8 mouse cellular contexts compared by ENCODE assay signal in the genomic region with DNA sequence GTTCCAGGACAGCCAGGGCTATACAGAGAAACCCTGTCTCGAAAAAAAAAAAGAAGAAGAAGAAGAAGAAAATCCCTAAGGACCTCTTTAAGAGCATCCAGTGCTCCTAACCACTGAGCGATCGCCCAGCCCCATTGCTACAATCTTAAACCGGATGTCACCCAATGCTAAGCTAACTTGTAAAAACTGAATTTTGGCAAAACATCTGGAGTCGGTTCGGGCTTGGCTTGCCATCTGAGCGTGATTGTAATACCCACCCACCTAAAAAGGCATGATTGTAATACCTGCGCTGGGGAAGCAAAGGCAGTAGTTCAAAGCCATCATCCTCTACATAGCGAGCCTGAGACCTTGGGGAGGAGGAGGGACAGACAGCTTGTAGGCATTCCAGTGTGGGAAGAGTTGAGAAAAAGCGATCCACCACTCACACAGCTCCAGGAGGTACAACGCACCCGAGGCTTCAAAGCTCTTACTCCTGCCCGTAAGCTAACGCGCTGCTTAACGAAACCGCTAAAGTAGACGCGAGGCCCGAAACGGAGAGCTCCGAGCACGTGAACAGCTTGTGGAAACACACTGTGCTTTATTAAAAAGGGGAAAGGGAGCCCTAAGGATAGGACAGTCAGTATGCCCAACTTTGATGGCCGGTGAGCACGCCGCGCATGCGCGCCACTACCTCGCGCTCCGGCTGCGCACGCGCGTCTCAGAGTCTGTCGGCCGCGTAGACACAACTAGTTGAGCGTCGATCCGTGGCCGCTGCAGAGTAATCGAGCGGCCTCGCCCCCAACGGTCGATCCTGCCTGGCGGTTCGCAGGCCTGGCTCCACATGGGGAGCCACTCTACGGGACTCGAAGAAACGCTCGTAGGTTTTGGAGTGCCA. TPM values are rescaled to one million over a fixed set of nuclear protein-coding genes. Genes with fewer than 3 reads are reported as not detected.
A peak's percentile ranks its signal among the peaks of the same experiment; 100 is the strongest.
DNase-seq lines count a peak whose midpoint lies in the region; ATAC-seq and TF ChIP-seq lines count a peak whose summit lies in the region.

Gene Pomt1 (plus strand): TSS at position 705 of the 874 bp plus-strand sequence.

- ATAC-seq in erythroblast, adult 5-6 weeks (replicated peaks; ENCODE audit: low FRiP score, poor library complexity, severe bottlenecking) = peak; percentile 89
- peak; percentile 86 for ATAC-seq in heart, embryonic 11.5 days (replicated peaks; ENCODE audit: insufficient number of reproducible peaks, low FRiP score, low TSS enrichment)
- peak; percentile 93 for ATAC-seq in kidney, embryonic 16.5 days (ENCODE audit: low FRiP score, low TSS enrichment)

- DNase-seq in B cell, adult 2 months = peak; percentile 87 to 89
- DNase-seq in brain, adult 2 months (ENCODE audit: low read depth, low spot score) = peak; percentile 97
- peak; percentile 84 for DNase-seq in liver, adult 2 months (ENCODE audit: extremely low read depth, low read depth, low spot score)
- DNase-seq in splenic B cell, adult 2 months (ENCODE audit: low read depth, low spot score) = peak; percentile 97

- H3K27me3 ChIP-seq in heart, embryonic 11.5 days (ENCODE audit: control insufficient read depth, insufficient read depth, low read length) = no peaks in the 10 kb centered on the region
- H3K27me3 ChIP-seq in kidney, embryonic 16.5 days (ENCODE audit: insufficient read depth, low read length) = no peaks in the 10 kb centered on the region
- H3K27me3 ChIP-seq in liver, adult 2 months (ENCODE audit: control insufficient read depth, insufficient read depth, low read length) = no peaks in the 10 kb centered on the region
- H3K27me3 ChIP-seq in myocyte (ENCODE audit: control insufficient read depth, insufficient read depth, insufficient read length) = no peaks in the 10 kb centered on the region
- H3K27me3 ChIP-seq in splenic B cell, adult 2 months (ENCODE audit: control insufficient read depth, insufficient read depth, low read length, poor library complexity, severe bottlenecking) = no peaks in the 10 kb centered on the region

- peak within 1 kb of the TSS; percentile 91 for H3K4me2 ChIP-seq in heart, embryonic 11.5 days
- peak within 1 kb of the TSS; percentile 76 for H3K4me2 ChIP-seq in kidney, embryonic 16.5 days (replicated peaks; ENCODE audit: low read depth, low read length)
- peak within 1 kb of the TSS; percentile 95 for H3K4me2 ChIP-seq in myocyte (ENCODE audit: low read depth)

- H3K4me3 ChIP-seq in heart, embryonic 11.5 days (ENCODE audit: low read depth, low read length) = peak within 1 kb of the TSS; percentile 67
- peak within 1 kb of the TSS; percentile 82 for H3K4me3 ChIP-seq in kidney, embryonic 16.5 days (ENCODE audit: low read length)
- peak within 1 kb of the TSS; percentile 73 for H3K4me3 ChIP-seq in liver, adult 2 months (ENCODE audit: insufficient read depth, low read depth, low read length)
- H3K4me3 ChIP-seq in myocyte = peak within 1 kb of the TSS; percentile 86

- peaks cover 15% of the 10 kb centered on the region for H3K4me1 ChIP-seq in heart, embryonic 11.5 days (ENCODE audit: control insufficient read depth, insufficient read depth, low read length)
- peaks cover 22% of the 10 kb centered on the region for H3K4me1 ChIP-seq in kidney, embryonic 16.5 days (ENCODE audit: insufficient read depth, low read length)
- peaks cover 6% of the 10 kb centered on the region for H3K4me1 ChIP-seq in liver, adult 2 months (ENCODE audit: control insufficient read depth, insufficient read depth, low read length)

- H3K9me3 ChIP-seq in heart, embryonic 11.5 days (replicated peaks; ENCODE audit: control insufficient read depth, low read length) = no peaks in the 10 kb centered on the region
- no peaks in the 10 kb centered on the region for H3K9me3 ChIP-seq in kidney, embryonic 16.5 days (ENCODE audit: low read length)

- peak within 1 kb of the TSS; percentile 84 for H3K27ac ChIP-seq in heart, embryonic 11.5 days (ENCODE audit: low read depth, low read length)
- H3K27ac ChIP-seq in kidney, embryonic 16.5 days (ENCODE audit: low read length) = peak within 1 kb of the TSS; percentile 95
- peak within 1 kb of the TSS; percentile 79 for H3K27ac ChIP-seq in liver, adult 2 months (replicated peaks; ENCODE audit: insufficient read depth, low read depth, low read length)

- whole genome bisulfite sequencing in heart, embryonic 11.5 days (ENCODE audit: insufficient replicate concordance) = under 1% methylated on average over 54 of the region's 54 CpGs
- WGBS in kidney, embryonic 16.5 days = under 1% methylated on average over 54 of the region's 54 CpGs
- WGBS in liver, adult 2 months = under 1% methylated on average over 54 of the region's 54 CpGs

- TF ChIP-seq POLR2A in liver, adult 2 months (IDR thresholded peaks at IDR 0.05; ENCODE audit: extremely low read depth, insufficient read depth, low read length) = 0 out of 2 replicates have a peak, but pooled peaks have one; percentile 51
- peak; percentile 81 for TF ChIP-seq POLR2A in myocyte (IDR thresholded peaks at IDR 0.05; ENCODE audit: insufficient read length, low read depth)

- no peaks in the 10 kb centered on the region for H3K79me2 ChIP-seq in liver, adult 2 months (ENCODE audit: control insufficient read depth, insufficient read depth, low read length)
- H3K79me2 ChIP-seq in myocyte (ENCODE audit: control insufficient read depth, insufficient read depth) = no peaks in the 10 kb centered on the region

- H3K9ac ChIP-seq in heart, embryonic 11.5 days (ENCODE audit: low read depth, low read length) = peak within 1 kb of the TSS; percentile 81
- peak within 1 kb of the TSS; percentile 79 for H3K9ac ChIP-seq in kidney, embryonic 16.5 days (replicated peaks; ENCODE audit: low read length)
- H3K9ac ChIP-seq in liver, adult 2 months (ENCODE audit: low read depth, low read length) = peak within 1 kb of the TSS; percentile 72

- peaks cover 4% of the 10 kb centered on the region for H3K36me3 ChIP-seq in heart, embryonic 11.5 days (ENCODE audit: control insufficient read depth, insufficient read depth, low read length)
- peaks cover 23% of the 10 kb centered on the region for H3K36me3 ChIP-seq in kidney, embryonic 16.5 days (ENCODE audit: insufficient read depth, low read length)
- H3K36me3 ChIP-seq in liver, adult 2 months (ENCODE audit: control insufficient read depth, insufficient read depth, low read length) = peaks cover 6% of the 10 kb centered on the region
- H3K36me3 ChIP-seq in myocyte (ENCODE audit: control insufficient read depth, insufficient read depth) = peaks cover 21% of the 10 kb centered on the region
- peaks cover 2% of the 10 kb centered on the region; the same call in 1 of the 2 replicates for H3K36me3 ChIP-seq in splenic B cell, adult 2 months (ENCODE audit: control insufficient read depth, insufficient read depth, low read length, poor library complexity, severe bottlenecking)

- TF ChIP-seq CTCF in liver, adult 2 months (IDR thresholded peaks at IDR 0.05; ENCODE audit: low read depth, low read length) = no peak

- H3ac ChIP-seq in myocyte (ENCODE audit: control insufficient read depth, insufficient read length) = peak within 1 kb of the TSS; percentile 27

TF ChIP-seq in myocyte, 11 proteins besides CTCF, POLR2A, EP300 and RAD21:
- TF ChIP-seq MYOD1 (IDR thresholded peaks at IDR 0.05; ENCODE audit: control insufficient read depth in 1 of 3, insufficient read length in 2 of 3, low read depth in 2 of 3) (peak in 1 of 3 experiments; percentile 46), MAX (IDR thresholded peaks at IDR 0.05; ENCODE audit: low read depth) (no peak), SRF (IDR thresholded peaks at IDR 0.05; ENCODE audit: control insufficient read depth, insufficient read length, low read depth) (peak; percentile 82), USF1 (IDR thresholded peaks at IDR 0.05; ENCODE audit: low read depth) (no peak), CEBPB (IDR thresholded peaks at IDR 0.05; ENCODE audit: insufficient read depth, poor library complexity, severe bottlenecking) (no peak), MYOG (IDR thresholded peaks at IDR 0.05; ENCODE audit: control insufficient read depth in 1 of 3, insufficient read depth in 1 of 3, insufficient read length in 2 of 3, low read depth in 2 of 3) (peak in 2 of 3 experiments; percentile 20 to 60), POLR2AphosphoS2 (IDR thresholded peaks at IDR 0.05; ENCODE audit: insufficient read length, low read depth) (peak; percentile 96), TCF3 (IDR thresholded peaks at IDR 0.05; ENCODE audit: insufficient read length, low read depth) (no peak)

RNA-seq across cellular contexts. Expression of gene Pomt1, which starts in this region (rescaled TPM):
- total RNA-seq in erythroblast, adult 5-6 weeks (2015; ENCODE audit: low replicate concordance) = 5.0 and 6.0 TPM in 2 replicates
- total RNA-seq in erythroblast, adult 5-6 weeks (2017; ENCODE audit: low replicate concordance) = 3.9 and 10.9 TPM in 2 replicates
- 12.9 and 15.3 TPM in 2 replicates for polyA plus RNA-seq in heart, embryonic 11.5 days (2014; fragmentation: Nextera tagmentation; extraction: Ambion mirVana)
- polyA plus RNA-seq in kidney, embryonic 16.5 days (2015; fragmentation: Nextera tagmentation; extraction: Ambion mirVana) = 31.6 and 32.9 TPM in 2 replicates
- 10.9 and 11.9 TPM in 2 replicates for total RNA-seq in liver, adult 2 months (2014; rRNA removed)
- polyA plus RNA-seq in liver, adult 2 months (2012; rRNA removed) = 19.5 and 21.5 TPM in 2 replicates
- 14.7 TPM for polyA plus RNA-seq in myocyte (2012; fragmentation: generic; extraction: Trizol)

Comparison
In these comparisons a context has a peak if more than half of its experiments do, and no peak if none do; other contexts are left out.
1. Peak in every context shown above with its lines: DNase-seq, ATAC-seq, H3K4me3 ChIP-seq and H3K27ac ChIP-seq.